Mouse (Mus musculus) heart, embryonic 15.5 days (tissue): Measurements from ENCODE around the gene Zdhhc22. TPM values are rescaled to one million over a fixed set of nuclear protein-coding genes. Genes with fewer than 3 reads are reported as not detected.

Source experiments
- ATAC-seq: fragments of 200-750 bp; cut with Nextera tagmentation; replicated peaks from 2 replicates; pipeline ENCODE4 v1.8.0; 2017; ENCODE audit warnings: low read depth, moderate TSS enrichment; ENCODE audit not compliant: insufficient number of reproducible peaks, insufficient read depth, low FRiP score
- H3K27ac ChIP-seq: fragments of 300-500 bp; sonication (generic); 2 replicates; pipeline ENCODE4 v1.5.1; 2015; ENCODE audit warnings: mild to moderate bottlenecking, inconsistent platforms
- H3K27me3 ChIP-seq: fragments of 300-500 bp; sonication (generic); 2 replicates; pipeline ENCODE4 v1.6.1; 2015; ENCODE audit warnings: inconsistent platforms
- H3K36me3 ChIP-seq: fragments of 300-500 bp; sonication (generic); 2 replicates; pipeline ENCODE4 v1.6.1; 2015; ENCODE audit warnings: mild to moderate bottlenecking, inconsistent platforms
- H3K4me1 ChIP-seq: fragments of 300-500 bp; sonication (generic); replicated peaks from 2 replicates; pipeline ENCODE4 v1.6.1; 2015; ENCODE audit warnings: inconsistent platforms
- H3K4me2 ChIP-seq: fragments of 300-500 bp; sonication (generic); 2 replicates; pipeline ENCODE4 v1.6.1; 2015; ENCODE audit warnings: inconsistent platforms, mild to moderate bottlenecking, moderate library complexity
- H3K4me3 ChIP-seq: fragments of 300-500 bp; sonication (generic); 2 replicates; pipeline ENCODE4 v1.5.1; 2015; ENCODE audit warnings: mild to moderate bottlenecking, inconsistent platforms
- H3K9ac ChIP-seq: fragments of 300-500 bp; sonication (generic); 2 replicates; pipeline ENCODE4 v1.6.1; 2015; ENCODE audit warnings: mild to moderate bottlenecking, inconsistent platforms
- H3K9me3 ChIP-seq: fragments of 300-500 bp; sonication (generic); replicated peaks from 2 replicates; pipeline ENCODE4 v1.6.1; 2016; ENCODE audit warnings: inconsistent platforms
- WGBS: fragments of 180-500 bp; shearing (Covaris S2); methylation state at CpG from one replicate; pipeline ENCODE4 v1.1.7; 2015; ENCODE audit warnings: mixed read lengths; 5-methylcytosine and 5-hydroxymethylcytosine counted together
- polyA plus RNA-seq: library from polyadenylated mRNA; unstranded; fragments of >200 nt; fragmentation: Nextera tagmentation; extraction: Ambion mirVana; gene quantifications from 2 replicates; pipeline ENCODE4 v1.2.1, GENCODE M21; 2015

Gene Zdhhc22
- polyA plus RNA-seq, 1 experiment from 2014 or later: not detected

DNA sequence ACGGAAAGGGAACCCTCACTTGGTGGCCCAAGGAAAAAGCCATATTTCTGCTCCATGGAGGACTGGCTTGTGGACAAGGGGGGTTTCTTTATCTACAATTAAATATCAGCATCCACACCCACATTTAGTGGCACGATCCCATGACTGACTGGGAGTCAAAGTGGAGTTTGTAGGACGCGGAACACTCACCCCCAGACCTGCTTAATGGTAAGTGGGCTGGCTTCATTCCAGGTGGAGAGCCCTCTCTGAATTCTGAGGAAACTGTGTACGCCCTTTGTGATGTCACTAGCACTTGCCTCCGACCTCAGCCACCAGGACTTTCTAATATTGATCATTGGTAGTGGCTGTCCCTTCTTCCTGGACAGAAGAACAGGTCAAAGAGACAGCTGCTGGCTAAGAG is 30.8 kb upstream of the Zdhhc22 start, which contains the start of gene Tmem63c:
Gene Tmem63c (plus strand): TSS at position 301 of the 400 bp plus-strand sequence.
- H3K4me2 ChIP-seq: no peak within 1 kb of the TSS
- no peak for ATAC-seq
- no peaks in the 10 kb centered on the region for H3K9me3 ChIP-seq
- peaks cover 18% of the 10 kb centered on the region for H3K27me3 ChIP-seq
- no peaks in the 10 kb centered on the region; the same call in 1 of the 2 replicates for H3K4me1 ChIP-seq
- H3K36me3 ChIP-seq: no peaks in the 10 kb centered on the region
- WGBS: 68% methylated on average over 6 of the region's 6 CpGs
- H3K4me3 ChIP-seq: no peak within 1 kb of the TSS
- H3K9ac ChIP-seq: no peak within 1 kb of the TSS
- H3K27ac ChIP-seq: no peak within 1 kb of the TSS

- Histone ChIP-seq H3K9me3 (no peaks in the 10 kb centered on the region), H3K27me3 (peaks cover under 1% of the 10 kb centered on the region; the same call in 1 of the 2 replicates), H3K9ac (no peak overlapping the region), H3K4me3 (no peak overlapping the region), H3K36me3 (no peaks in the 10 kb centered on the region), H3K27ac (no peak overlapping the region), H3K4me2 (no peak overlapping the region), H3K4me1 (no peaks in the 10 kb centered on the region)
- no peak for ATAC-seq
- 76% methylated on average over 2 of the region's 2 CpGs for WGBS
These were observed 28.5 kb upstream of the Zdhhc22 start for GRCm38 (mm10) chr12:87018756-87019155.

DNA sequence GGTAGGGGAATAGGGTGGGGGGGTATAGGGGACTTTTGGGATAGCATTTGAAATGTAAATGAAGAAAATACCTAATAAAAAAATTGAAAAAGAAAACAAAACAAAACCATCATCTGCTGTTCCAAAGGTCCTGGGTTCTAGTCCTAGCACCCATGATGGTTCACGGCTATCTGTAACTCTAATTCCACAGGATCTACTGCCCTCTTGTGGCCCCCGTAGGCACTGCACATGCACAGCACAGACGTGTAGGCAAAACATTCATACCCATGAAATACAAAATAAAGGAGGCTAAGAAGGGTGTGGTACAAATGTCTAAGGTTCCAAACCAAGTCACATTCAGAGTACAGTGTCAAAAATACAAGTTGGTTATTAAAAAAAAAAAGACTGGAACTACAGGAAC is 26.8 kb upstream of the Zdhhc22 start:
- H3K4me2 ChIP-seq: no peak overlapping the region
- 41% methylated on average over 3 of the region's 3 CpGs for WGBS
- 0 out of 2 replicates have a peak, but pooled peaks cover 4% of the 10 kb centered on the region for H3K27me3 ChIP-seq
- ATAC-seq: no peak
- H3K27ac ChIP-seq: no peak overlapping the region
- H3K4me1 ChIP-seq: no peaks in the 10 kb centered on the region
- no peak overlapping the region for H3K4me3 ChIP-seq
- H3K9ac ChIP-seq: no peak overlapping the region
- no peaks in the 10 kb centered on the region for H3K36me3 ChIP-seq
- no peaks in the 10 kb centered on the region for H3K9me3 ChIP-seq

DNA sequence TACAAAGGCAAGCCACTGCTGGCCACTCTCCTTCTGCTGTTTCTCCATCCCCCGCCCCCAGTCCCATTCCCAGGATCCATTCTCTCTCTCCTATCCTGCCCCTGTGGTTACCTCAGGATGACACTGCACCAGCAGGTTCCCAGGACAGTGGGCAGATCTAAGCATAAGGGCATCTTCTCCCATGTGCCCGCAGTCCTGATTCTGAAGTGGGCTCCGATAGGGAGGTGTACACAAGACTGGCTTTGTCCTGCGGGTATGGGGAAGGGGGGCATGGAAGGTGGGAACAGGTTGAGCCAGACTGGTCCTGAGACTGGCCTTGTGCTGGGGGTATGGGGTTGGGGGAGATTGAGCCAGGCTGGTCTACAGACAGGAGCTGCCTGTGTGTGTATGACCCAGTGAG is 14.4 kb upstream of the Zdhhc22 start:
- ATAC-seq: no peak
- Histone ChIP-seq H3K9ac (no peak overlapping the region), H3K4me1 (peaks cover 9% of the 10 kb centered on the region), H3K9me3 (no peaks in the 10 kb centered on the region), H3K36me3 (no peaks in the 10 kb centered on the region), H3K27ac (no peak overlapping the region), H3K27me3 (peaks cover 13% of the 10 kb centered on the region), H3K4me3 (no peak overlapping the region), H3K4me2 (no peak overlapping the region)
- 75% methylated on average over 4 of the region's 4 CpGs for WGBS

DNA sequence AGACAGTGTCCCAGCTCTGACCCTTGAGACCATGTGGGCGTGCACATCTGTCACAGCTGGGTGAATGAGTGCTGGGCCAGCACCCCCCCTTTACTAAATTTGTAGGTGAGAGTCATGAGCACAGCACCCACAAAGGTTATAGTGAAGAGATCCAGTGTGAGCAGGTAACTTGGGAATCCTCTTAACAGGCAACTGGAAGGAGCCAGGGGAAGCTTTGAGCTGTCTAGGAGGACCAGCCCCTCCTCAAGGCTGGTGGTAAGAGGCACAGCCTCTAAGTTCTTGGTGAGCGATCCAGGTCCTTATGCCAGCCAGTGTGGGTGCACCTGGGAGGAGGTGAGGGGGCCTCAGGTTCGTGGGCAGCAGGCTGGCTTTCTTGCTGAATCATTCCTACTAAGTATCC is 13.4 kb upstream of the Zdhhc22 start:
- no peaks in the 10 kb centered on the region for H3K36me3 ChIP-seq
- no peaks in the 10 kb centered on the region for H3K9me3 ChIP-seq
- no peak overlapping the region for H3K9ac ChIP-seq
- peaks cover 6% of the 10 kb centered on the region for H3K27me3 ChIP-seq
- H3K4me3 ChIP-seq: no peak overlapping the region
- H3K27ac ChIP-seq: no peak overlapping the region
- no peak overlapping the region for H3K4me2 ChIP-seq
- no peak for ATAC-seq
- peaks cover 12% of the 10 kb centered on the region for H3K4me1 ChIP-seq
- 48% methylated on average over 3 of the region's 3 CpGs for WGBS

DNA sequence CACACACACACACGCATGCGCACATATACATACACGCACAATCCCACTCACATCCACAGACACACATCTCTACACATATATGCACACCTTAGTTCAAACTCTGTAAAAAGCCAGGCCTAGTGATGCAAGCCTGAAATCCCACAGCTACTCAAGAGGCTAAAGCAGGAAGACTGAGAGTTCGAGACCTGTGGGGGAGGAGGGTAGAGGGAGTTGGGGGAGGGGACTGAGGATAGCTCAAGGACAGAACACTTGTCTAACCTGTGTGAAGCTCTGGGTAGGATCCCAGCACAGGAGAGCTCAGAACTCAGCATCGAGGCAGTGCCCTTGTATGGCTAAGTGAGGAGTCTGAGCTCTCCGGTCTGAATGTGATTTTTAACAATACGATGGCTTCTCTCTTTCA is 12.6 kb upstream of the Zdhhc22 start:
- no peaks in the 10 kb centered on the region for H3K36me3 ChIP-seq
- H3K27ac ChIP-seq: no peak overlapping the region
- no peak overlapping the region for H3K4me3 ChIP-seq
- WGBS: 69% methylated on average over 7 of the region's 7 CpGs
- no peak for ATAC-seq
- H3K9ac ChIP-seq: no peak overlapping the region
- no peaks in the 10 kb centered on the region for H3K9me3 ChIP-seq
- peaks cover 12% of the 10 kb centered on the region for H3K4me1 ChIP-seq
- H3K4me2 ChIP-seq: no peak overlapping the region
- H3K27me3 ChIP-seq: peaks cover 6% of the 10 kb centered on the region

- Histone ChIP-seq H3K4me2 (no peak overlapping the region), H3K36me3 (no peaks in the 10 kb centered on the region), H3K4me3 (no peak overlapping the region), H3K27ac (no peak overlapping the region), H3K9ac (no peak overlapping the region), H3K9me3 (no peaks in the 10 kb centered on the region), H3K27me3 (peaks cover 6% of the 10 kb centered on the region), H3K4me1 (peaks cover 12% of the 10 kb centered on the region)
- 51% methylated on average over 7 of the region's 7 CpGs for WGBS
- ATAC-seq: no peak
These were observed 12.0 kb upstream of the Zdhhc22 start for GRCm38 (mm10) chr12:87002209-87002608.

DNA sequence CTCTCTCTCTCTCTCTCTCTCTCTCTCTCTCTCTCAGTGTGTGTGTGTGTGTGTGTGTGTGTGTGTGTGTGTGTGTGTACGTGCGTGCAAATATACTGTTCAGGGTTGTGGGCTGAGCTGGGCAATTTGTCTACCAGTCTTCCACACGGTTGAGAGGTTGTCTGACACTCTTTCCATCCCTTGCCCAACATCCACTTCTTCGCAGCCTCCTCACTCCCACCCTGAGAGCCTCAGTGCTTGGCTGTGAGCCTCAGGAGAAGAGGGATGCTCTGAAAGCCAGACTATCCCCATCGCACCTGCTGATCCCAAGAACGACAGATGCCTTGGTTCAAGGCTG is 10.6 kb upstream of the Zdhhc22 start:
- Histone ChIP-seq H3K4me3 (no peak overlapping the region), H3K4me1 (peaks cover 12% of the 10 kb centered on the region), H3K27ac (no peak overlapping the region), H3K9ac (no peak overlapping the region), H3K27me3 (peaks cover 9% of the 10 kb centered on the region), H3K4me2 (no peak overlapping the region), H3K9me3 (no peaks in the 10 kb centered on the region), H3K36me3 (no peaks in the 10 kb centered on the region)
- WGBS: 41% methylated on average over 6 of the region's 6 CpGs
- no peak for ATAC-seq

DNA sequence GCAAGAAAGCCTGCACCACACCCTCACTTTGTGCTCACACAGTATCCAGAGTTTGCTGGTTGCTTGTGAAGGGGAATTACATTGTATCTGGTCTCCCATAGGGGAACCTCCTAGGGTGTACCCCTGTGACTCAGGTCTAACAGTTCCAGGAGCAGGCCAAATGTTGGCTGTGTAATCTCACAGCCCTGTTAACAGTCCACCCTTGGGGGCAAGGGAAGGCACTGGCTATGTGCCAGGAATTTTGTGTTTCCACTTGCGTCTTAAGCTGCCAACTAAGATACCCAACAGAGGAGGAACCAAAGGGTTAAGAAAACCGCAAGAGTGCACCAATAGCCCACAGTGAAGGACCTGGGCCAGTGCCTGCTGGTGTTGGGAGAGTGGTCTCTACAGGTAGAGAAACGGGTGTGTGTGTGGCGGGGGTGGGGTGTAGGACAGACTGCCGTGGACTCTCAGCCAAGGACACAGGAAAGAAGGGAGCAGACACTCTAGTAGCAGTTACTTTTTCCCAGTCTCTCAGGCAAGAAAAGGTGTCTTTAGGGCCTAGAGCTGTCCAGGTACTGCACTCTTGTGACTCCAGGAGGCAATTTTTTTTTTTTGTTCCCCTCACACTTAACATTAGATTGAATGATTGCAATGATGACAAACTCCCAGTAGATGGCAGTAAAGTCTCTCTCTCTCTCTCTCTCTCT is 10.1 kb upstream of the Zdhhc22 start:
- WGBS: 29% methylated on average over 5 of the region's 5 CpGs
- H3K9me3 ChIP-seq: no peaks in the 10 kb centered on the region
- H3K4me2 ChIP-seq: peak overlapping the region; percentile 45
- peak overlapping the region; percentile 5; the same call in 1 of the 2 replicates for H3K4me3 ChIP-seq
- H3K27ac ChIP-seq: peak overlapping the region; percentile 76
- no peaks in the 10 kb centered on the region for H3K36me3 ChIP-seq
- no peak for ATAC-seq
- no peak overlapping the region for H3K9ac ChIP-seq
- peaks cover 12% of the 10 kb centered on the region for H3K4me1 ChIP-seq
- peaks cover 5% of the 10 kb centered on the region; the same call in 1 of the 2 replicates for H3K27me3 ChIP-seq

GRCm38 (mm10) chr12:86999283-86999820 is 9.1 kb upstream of the Zdhhc22 start:
- 40% methylated on average over 10 of the region's 10 CpGs for WGBS
- Histone ChIP-seq H3K4me3 (no peak overlapping the region), H3K4me1 (peaks cover 12% of the 10 kb centered on the region), H3K9ac (no peak overlapping the region), H3K27me3 (peaks cover 10% of the 10 kb centered on the region; the same call in 1 of the 2 replicates), H3K27ac (peak overlapping the region; percentile 76), H3K36me3 (no peaks in the 10 kb centered on the region), H3K4me2 (no peak overlapping the region; the same call in 1 of the 2 replicates), H3K9me3 (no peaks in the 10 kb centered on the region)
- peak; percentile 70 for ATAC-seq

- peak overlapping the region; percentile 53 for H3K27ac ChIP-seq
- 84% methylated on average over 4 of the region's 4 CpGs for WGBS
These were observed 8.5 kb upstream of the Zdhhc22 start for GRCm38 (mm10) chr12:86998699-86999098.

DNA sequence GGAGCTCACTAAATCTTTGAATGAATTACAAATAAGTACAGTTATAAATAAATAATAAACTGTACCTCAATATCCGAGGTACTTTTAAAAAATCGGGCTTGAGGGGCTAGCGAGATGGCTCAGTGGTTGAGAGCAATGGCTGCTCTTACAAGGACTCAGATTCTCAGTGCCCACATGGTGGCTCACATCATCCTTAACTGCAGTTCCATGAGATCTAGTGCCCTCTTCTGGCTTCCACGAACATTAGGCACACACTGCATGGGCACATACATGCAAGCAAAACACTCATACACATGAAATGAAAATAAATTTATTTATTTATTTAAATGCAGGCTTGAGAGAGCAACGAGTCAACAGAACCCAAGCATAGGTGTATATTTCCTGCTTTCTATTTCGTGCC is 5.7 kb upstream of the Zdhhc22 start:
- peaks cover 12% of the 10 kb centered on the region for H3K4me1 ChIP-seq
- peaks cover 40% of the 10 kb centered on the region for H3K27me3 ChIP-seq
- no peaks in the 10 kb centered on the region for H3K36me3 ChIP-seq
- no peaks in the 10 kb centered on the region for H3K9me3 ChIP-seq
- no peak overlapping the region for H3K9ac ChIP-seq
- ATAC-seq: no peak
- no peak overlapping the region for H3K4me3 ChIP-seq
- no peak overlapping the region for H3K27ac ChIP-seq
- WGBS: 57% methylated on average over 6 of the region's 6 CpGs
- no peak overlapping the region for H3K4me2 ChIP-seq

More at GRCm38 (mm10) chr12:86998699-86999098, 8.5 kb upstream of the Zdhhc22 start:
- no peak overlapping the region for H3K4me2 ChIP-seq
- H3K4me3 ChIP-seq: no peak overlapping the region
- no peaks in the 10 kb centered on the region for H3K36me3 ChIP-seq
- no peak overlapping the region for H3K9ac ChIP-seq
- peaks cover 12% of the 10 kb centered on the region for H3K4me1 ChIP-seq
- H3K9me3 ChIP-seq: no peaks in the 10 kb centered on the region
- peaks cover 15% of the 10 kb centered on the region; the same call in 1 of the 2 replicates for H3K27me3 ChIP-seq
- no peak for ATAC-seq
